Mouse (Mus musculus) forebrain, embryonic 16.5 days (tissue): ENCODE results near the gene Kcnmb4. TPM values are rescaled to one million over a fixed set of nuclear protein-coding genes. Genes with fewer than 3 reads are reported as not detected.
A peak's percentile ranks its signal among the peaks of the same experiment; 100 is the strongest.

Source experiments
- ATAC-seq: fragments of 200-750 bp; cut with Nextera tagmentation; 2 replicates; pipeline ENCODE4 v1.8.0; 2017; ENCODE audit warnings: mild to moderate bottlenecking, moderate library complexity
- H3K27ac ChIP-seq: fragments of 300-500 bp; sonication (generic); 2 replicates; pipeline ENCODE4 v1.5.1; 2014; ENCODE audit warnings: low read length, control low read depth
- H3K27me3 ChIP-seq: fragments of 300-500 bp; sonication (generic); replicated peaks from 2 replicates; pipeline ENCODE4 v1.6.1; 2014; ENCODE audit warnings: low read length; ENCODE audit not compliant: control insufficient read depth, insufficient read depth
- H3K36me3 ChIP-seq: fragments of 300-500 bp; sonication (generic); 2 replicates; pipeline ENCODE4 v1.6.1; 2014; ENCODE audit not compliant: control insufficient read depth, insufficient read depth
- H3K4me1 ChIP-seq: fragments of 300-500 bp; sonication (generic); replicated peaks from 2 replicates; pipeline ENCODE4 v1.6.1; 2014; ENCODE audit warnings: low read length; ENCODE audit not compliant: control insufficient read depth, insufficient read depth
- H3K4me2 ChIP-seq: fragments of 300-500 bp; sonication (generic); 2 replicates; pipeline ENCODE4 v1.6.1; 2014; ENCODE audit warnings: mild to moderate bottlenecking, low read length, control low read depth
- H3K4me3 ChIP-seq: fragments of 300-500 bp; sonication (generic); replicated peaks from 2 replicates; pipeline ENCODE4 v1.5.1; 2014; ENCODE audit warnings: mild to moderate bottlenecking, low read length, control low read depth
- H3K9ac ChIP-seq: fragments of 300-500 bp; sonication (generic); replicated peaks from 2 replicates; pipeline ENCODE4 v1.6.1; 2014; ENCODE audit warnings: low read depth, low read length, control low read depth
- H3K9me3 ChIP-seq: fragments of 300-500 bp; sonication (generic); 2 replicates; pipeline ENCODE4 v1.6.1; 2016; ENCODE audit warnings: low read length; ENCODE audit not compliant: control insufficient read depth
- WGBS: fragments of 180-500 bp; shearing (Covaris S2); extraction: QIAGEN DNeasy Blood & Tissue Kit; methylation state at CpG from one replicate; pipeline ENCODE4 v1.1.7; 2014; 5-methylcytosine and 5-hydroxymethylcytosine counted together
- polyA plus RNA-seq: library from polyadenylated mRNA; unstranded; fragments of >200 nt; fragmentation: Nextera tagmentation; extraction: Ambion mirVana; gene quantifications from 2 replicates; pipeline ENCODE4 v1.2.1, GENCODE M21; 2015

The Kcnmb4 gene
- polyA plus RNA-seq, 1 experiment from 2014 or later: 23.1 TPM

DNA sequence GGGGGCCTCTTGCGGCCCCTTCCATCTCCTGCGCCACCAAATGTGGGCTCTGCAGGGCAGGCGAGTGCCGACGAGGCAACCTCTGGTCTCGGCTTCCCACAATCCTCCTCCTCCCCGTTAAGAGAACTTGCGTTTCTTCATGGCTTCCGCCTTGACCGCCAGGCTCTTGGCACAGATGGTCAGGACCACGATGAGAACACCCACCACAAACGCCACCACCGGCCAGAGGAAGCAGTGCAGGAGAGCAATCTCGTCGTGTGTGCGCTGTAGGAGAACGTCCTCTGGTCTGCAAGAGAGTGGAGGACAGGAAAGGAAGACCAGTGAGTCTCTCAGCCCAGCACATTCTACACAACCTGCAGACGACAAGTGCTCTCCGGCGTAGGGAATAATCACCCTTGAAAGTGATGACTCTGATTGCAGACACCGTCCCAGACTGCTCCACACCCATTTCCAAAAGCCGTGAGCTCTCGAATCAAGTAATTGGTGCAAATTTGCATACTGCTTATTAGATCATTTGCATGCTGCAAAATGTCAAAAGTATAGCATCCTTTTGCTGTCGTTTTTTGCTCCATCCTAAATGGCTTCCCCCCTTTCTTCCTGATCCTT is 55.5 kb downstream of the Kcnmb4 start:
- ATAC-seq: peak; percentile 47; the same call in 1 of the 2 replicates
- Histone ChIP-seq H3K36me3 (no peaks in the 10 kb centered on the region), H3K27me3 (no peaks in the 10 kb centered on the region), H3K9ac (no peak overlapping the region), H3K9me3 (no peaks in the 10 kb centered on the region), H3K4me2 (no peak overlapping the region), H3K27ac (no peak overlapping the region), H3K4me3 (no peak overlapping the region), H3K4me1 (no peaks in the 10 kb centered on the region)
- WGBS: 64% methylated on average over 24 of the region's 24 CpGs

DNA sequence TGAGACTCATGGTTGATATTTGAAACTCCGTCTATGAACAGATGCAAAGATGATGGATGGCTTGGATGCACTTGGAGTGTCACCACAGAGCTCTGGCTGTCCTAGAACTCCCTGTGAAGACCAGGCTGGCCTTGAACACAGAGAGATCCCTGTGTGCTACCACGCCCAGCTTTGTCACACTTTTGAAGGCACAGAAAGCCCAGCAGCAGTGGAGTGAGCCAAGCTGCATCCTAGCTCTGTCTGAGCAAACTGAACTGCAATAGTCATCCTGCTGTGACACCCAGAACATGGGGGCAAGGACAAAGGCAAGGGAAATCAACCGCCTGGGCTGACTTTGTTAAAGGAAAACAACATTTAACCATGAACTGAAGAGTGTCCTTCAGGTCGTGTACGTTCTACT is 57.0 kb downstream of the Kcnmb4 start:
- Histone ChIP-seq H3K9ac (no peak overlapping the region), H3K27me3 (no peaks in the 10 kb centered on the region), H3K9me3 (no peaks in the 10 kb centered on the region), H3K4me2 (no peak overlapping the region), H3K4me3 (no peak overlapping the region), H3K27ac (no peak overlapping the region), H3K4me1 (no peaks in the 10 kb centered on the region), H3K36me3 (no peaks in the 10 kb centered on the region)
- WGBS: 84% methylated on average over 3 of the region's 5 CpGs
- no peak for ATAC-seq

DNA sequence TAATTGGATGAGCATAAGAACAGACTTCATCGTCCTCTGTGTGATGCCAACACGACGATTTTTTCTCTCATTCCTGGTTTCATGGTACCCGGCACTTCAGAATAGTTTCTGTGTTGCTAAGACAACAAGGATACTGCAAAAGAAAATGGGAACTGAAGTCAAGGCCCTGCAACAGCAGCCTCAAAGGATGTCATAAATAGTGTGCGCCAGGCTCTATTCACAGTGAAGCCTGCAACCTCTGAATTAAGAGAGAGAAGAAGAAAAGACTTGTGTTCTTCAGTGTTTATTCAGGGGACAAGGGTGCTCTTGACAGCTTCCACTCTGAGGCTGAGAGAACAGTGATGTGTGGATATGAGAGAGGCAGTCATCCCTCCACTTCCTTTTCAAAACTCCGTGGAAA is 57.5 kb downstream of the Kcnmb4 start:
- Histone ChIP-seq H3K9ac (no peak overlapping the region), H3K9me3 (no peaks in the 10 kb centered on the region), H3K4me3 (no peak overlapping the region), H3K4me2 (no peak overlapping the region), H3K36me3 (no peaks in the 10 kb centered on the region), H3K4me1 (no peaks in the 10 kb centered on the region), H3K27me3 (no peaks in the 10 kb centered on the region), H3K27ac (no peak overlapping the region)
- 0 out of 2 replicates have a peak, but pooled peaks have one; percentile 21 for ATAC-seq
- 21% methylated on average over 6 of the region's 6 CpGs for WGBS

DNA sequence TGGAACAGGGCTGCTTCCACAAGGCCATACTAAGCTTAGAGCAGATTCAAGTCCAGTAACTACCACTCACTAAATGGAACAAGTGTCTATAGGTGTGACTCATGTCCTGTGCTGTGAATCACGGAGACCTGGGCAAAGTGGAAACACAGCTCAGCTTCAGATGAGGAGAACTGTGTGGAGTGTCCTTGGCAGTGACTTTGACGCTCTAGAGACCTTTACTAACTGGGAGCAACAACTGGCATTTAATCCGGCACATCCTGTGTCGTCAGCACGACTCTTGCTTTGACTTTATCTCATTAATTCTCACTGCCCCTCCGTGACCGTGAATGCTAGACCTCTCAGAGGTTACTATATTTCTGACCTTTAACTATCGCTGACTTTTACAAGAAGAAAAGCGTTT is 62.9 kb downstream of the Kcnmb4 start:
- no peak overlapping the region for H3K4me2 ChIP-seq
- no peak for ATAC-seq
- H3K9me3 ChIP-seq: no peaks in the 10 kb centered on the region
- no peak overlapping the region for H3K4me3 ChIP-seq
- no peaks in the 10 kb centered on the region for H3K36me3 ChIP-seq
- no peak overlapping the region for H3K27ac ChIP-seq
- WGBS: 63% methylated on average over 9 of the region's 9 CpGs
- peaks cover 7% of the 10 kb centered on the region for H3K4me1 ChIP-seq
- H3K27me3 ChIP-seq: no peaks in the 10 kb centered on the region
- no peak overlapping the region for H3K9ac ChIP-seq

DNA sequence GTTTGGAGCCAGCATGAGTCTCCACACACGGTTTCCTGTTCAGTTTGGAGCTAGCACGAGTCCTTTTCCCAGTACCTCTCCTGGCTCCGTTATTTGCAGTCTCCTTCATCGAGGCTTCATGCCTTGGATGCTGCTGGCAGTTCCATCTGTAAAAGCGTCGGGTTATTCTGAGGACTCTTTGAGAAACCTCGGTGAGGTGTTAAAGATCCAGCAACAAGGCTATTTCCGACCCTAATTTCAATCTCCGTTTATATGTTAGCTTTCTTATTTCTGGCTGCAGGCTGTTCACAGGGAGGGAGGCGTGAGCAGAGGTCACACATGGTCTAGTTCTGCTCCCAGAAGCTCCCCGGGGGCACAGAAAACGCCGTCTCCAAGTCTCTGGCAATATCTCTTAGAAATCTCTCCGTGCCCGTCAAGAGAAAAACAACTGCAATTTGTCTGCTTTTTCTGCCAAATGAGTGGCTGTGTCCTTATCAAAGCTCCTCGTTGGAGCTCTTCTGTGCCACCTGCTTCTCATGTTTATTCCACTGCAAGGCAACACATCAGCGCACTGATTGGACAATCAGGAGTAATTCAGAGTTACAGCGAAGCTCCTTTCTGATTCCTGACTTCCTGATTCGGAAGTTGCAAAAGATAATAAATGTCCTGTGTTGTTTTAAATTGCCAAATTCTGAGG is 65.9 kb downstream of the Kcnmb4 start:
- no peak; the same call in 1 of the 2 replicates for ATAC-seq
- H3K9me3 ChIP-seq: no peaks in the 10 kb centered on the region
- H3K27me3 ChIP-seq: no peaks in the 10 kb centered on the region
- peaks cover 7% of the 10 kb centered on the region for H3K4me1 ChIP-seq
- H3K4me2 ChIP-seq: peak overlapping the region; percentile 29
- no peaks in the 10 kb centered on the region for H3K36me3 ChIP-seq
- H3K27ac ChIP-seq: peak overlapping the region; percentile 71
- peak overlapping the region; percentile 23; the same call in 1 of the 2 replicates for H3K9ac ChIP-seq
- no peak overlapping the region for H3K4me3 ChIP-seq
- 42% methylated on average over 19 of the region's 19 CpGs for WGBS

DNA sequence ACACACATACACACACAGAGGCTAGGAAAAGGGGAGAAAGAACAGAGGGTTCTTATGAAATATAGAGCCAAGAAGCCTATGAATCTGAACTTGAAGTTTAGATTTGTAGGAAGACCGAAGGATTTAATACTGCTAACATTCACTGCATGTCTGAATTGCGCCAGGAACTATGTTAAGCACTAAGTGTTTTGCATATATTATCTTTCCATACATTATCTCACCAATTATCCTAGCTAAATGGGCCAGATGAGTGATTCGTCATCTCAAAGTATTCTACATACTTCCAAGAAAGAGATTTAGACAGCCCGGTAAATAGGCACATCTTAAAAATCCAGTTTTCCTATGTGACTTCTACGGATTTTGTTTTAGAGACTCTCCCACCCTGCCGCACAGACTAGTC is 68.7 kb downstream of the Kcnmb4 start:
- Histone ChIP-seq H3K4me3 (no peak overlapping the region), H3K4me2 (no peak overlapping the region), H3K4me1 (peaks cover 7% of the 10 kb centered on the region), H3K9ac (no peak overlapping the region), H3K27me3 (no peaks in the 10 kb centered on the region), H3K27ac (peak overlapping the region; percentile 58; the same call in 1 of the 2 replicates), H3K9me3 (no peaks in the 10 kb centered on the region), H3K36me3 (no peaks in the 10 kb centered on the region)
- no peak for ATAC-seq
- WGBS: 84% methylated on average over 6 of the region's 6 CpGs

DNA sequence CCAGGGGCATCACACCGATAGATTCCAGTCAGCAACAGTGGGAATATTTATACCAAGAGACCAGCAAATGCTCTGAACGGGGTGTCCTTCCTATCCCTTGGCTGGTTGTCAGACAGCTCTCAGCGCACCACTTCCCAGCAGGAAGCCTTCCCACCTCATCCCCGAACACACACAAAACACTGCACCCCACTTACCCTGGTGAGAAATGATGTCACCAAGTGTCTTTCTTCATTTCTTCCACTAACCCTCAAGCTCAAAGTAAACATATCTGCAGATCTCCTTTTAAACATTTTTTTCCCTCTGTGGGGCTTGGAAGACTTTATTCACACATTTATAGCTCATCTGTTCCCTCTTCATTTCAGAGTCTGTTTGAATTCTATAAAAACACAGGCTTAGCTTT is 70.0 kb downstream of the Kcnmb4 start:
- no peaks in the 10 kb centered on the region for H3K36me3 ChIP-seq
- H3K27me3 ChIP-seq: no peaks in the 10 kb centered on the region
- no peak; the same call in 1 of the 2 replicates for ATAC-seq
- WGBS: 62% methylated on average over 4 of the region's 4 CpGs
- H3K4me1 ChIP-seq: peaks cover 7% of the 10 kb centered on the region
- H3K9me3 ChIP-seq: no peaks in the 10 kb centered on the region
- H3K4me3 ChIP-seq: no peak overlapping the region
- no peak overlapping the region for H3K9ac ChIP-seq
- H3K4me2 ChIP-seq: no peak overlapping the region
- peak overlapping the region; percentile 77 for H3K27ac ChIP-seq

DNA sequence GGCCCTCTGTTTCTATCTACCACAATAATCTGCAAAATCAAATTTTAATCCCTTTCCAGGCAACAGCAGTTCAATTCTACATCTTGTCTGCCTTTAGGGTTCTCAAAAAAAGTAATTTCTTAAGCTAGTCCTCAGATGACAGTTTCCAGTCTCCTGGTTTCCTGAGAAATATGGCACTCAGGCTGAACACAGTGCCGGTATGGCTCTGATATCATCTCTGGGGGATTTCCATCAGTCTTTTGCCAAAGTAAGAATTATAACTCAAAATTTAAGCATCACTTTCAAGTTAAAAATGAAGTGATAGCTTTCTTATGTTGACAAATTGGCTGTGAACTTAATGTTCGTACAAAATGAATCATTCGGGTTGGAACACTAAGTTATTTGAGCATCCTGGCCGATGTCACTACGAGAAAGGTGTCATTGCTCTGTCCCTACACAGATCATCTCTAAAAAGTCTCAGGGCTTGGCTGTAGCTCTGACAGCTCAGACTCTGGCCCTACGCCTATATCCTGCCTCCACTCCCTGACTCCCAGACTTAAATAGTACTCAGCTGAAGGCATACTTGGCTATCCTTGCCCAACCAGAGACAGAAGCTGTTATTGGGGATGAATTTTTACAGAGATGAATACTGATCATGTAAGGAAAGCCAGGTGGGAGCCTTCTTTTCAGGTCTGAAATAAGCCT is 70.8 kb downstream of the Kcnmb4 start:
- Histone ChIP-seq H3K36me3 (no peaks in the 10 kb centered on the region), H3K4me1 (peaks cover 7% of the 10 kb centered on the region), H3K27me3 (no peaks in the 10 kb centered on the region), H3K27ac (no peak overlapping the region), H3K4me3 (no peak overlapping the region), H3K9me3 (no peaks in the 10 kb centered on the region), H3K9ac (no peak overlapping the region), H3K4me2 (no peak overlapping the region)
- ATAC-seq: peak; percentile 53
- 81% methylated on average over 6 of the region's 6 CpGs for WGBS

DNA sequence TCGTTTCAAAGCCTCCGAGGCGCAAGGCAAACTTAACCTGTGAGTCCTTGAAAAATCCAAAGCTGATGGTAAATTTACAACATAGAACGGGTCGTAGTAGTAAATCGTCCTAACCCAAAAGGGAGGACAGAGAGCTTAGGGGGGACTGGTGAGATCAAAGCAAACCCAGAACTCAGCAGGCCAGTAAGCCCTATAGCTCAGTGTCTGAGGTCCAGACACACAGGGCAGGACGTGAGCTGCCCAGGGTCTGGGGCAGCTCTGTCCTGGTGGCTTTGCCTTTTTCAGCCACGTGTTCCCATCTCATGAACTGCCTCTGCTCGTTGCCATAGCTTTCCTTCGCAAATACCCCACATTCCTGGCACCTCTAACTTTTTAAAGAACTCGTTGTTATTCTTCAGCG is 75.7 kb downstream of the Kcnmb4 start:
- Histone ChIP-seq H3K4me3 (no peak overlapping the region), H3K4me1 (peaks cover 5% of the 10 kb centered on the region; the same call in 1 of the 2 replicates)
- 53% methylated on average over 12 of the region's 12 CpGs for WGBS

More for the DNA sequence above, 75.7 kb downstream of the Kcnmb4 start:
- H3K4me2 ChIP-seq: no peak overlapping the region
- no peak overlapping the region for H3K9ac ChIP-seq
- no peak for ATAC-seq
- H3K27me3 ChIP-seq: no peaks in the 10 kb centered on the region
- H3K27ac ChIP-seq: no peak overlapping the region
- no peaks in the 10 kb centered on the region for H3K36me3 ChIP-seq
- H3K9me3 ChIP-seq: no peaks in the 10 kb centered on the region
